Mouse (Mus musculus): ENCODE data around the gene Iyd.

The Iyd gene

GRCm38 (mm10) chr10:3555128-3555527 lies 15.1 kb downstream of the Iyd start:
- DNase-seq = no peak

GRCm38 (mm10) chr10:3556538-3556937 lies 16.5 kb downstream of the Iyd start:
- no peak for DNase-seq

- DNase-seq = no peak
Observed at GRCm38 (mm10) chr10:3559136-3559535, 19.1 kb downstream of the Iyd start.

- DNase-seq = peak in 1 of 2 experiments; percentile 48
Observed at GRCm38 (mm10) chr10:3562165-3562564, 22.1 kb downstream of the Iyd start.

- no peak for DNase-seq
Observed at GRCm38 (mm10) chr10:3565126-3565525, 25.1 kb downstream of the Iyd start.

- DNase-seq = no peak
Observed at GRCm38 (mm10) chr10:3567821-3568220, 27.8 kb downstream of the Iyd start.

- DNase-seq = no peak
Observed at GRCm38 (mm10) chr10:3572723-3573649, 32.9 kb downstream of the Iyd start.

GRCm38 (mm10) chr10:3573905-3574500 lies 34.0 kb downstream of the Iyd start:
- DNase-seq = no peak

- no peak for DNase-seq
Observed at GRCm38 (mm10) chr10:3590632-3591031, 50.6 kb downstream of the Iyd start.

GRCm38 (mm10) chr10:3591790-3592189 lies 51.8 kb downstream of the Iyd start:
- no peak for DNase-seq

- no peak for DNase-seq
Observed at GRCm38 (mm10) chr10:3596697-3597096, 56.7 kb downstream of the Iyd start.

GRCm38 (mm10) chr10:3597760-3598159 lies 57.7 kb downstream of the Iyd start:
- no peak for DNase-seq
